Mouse (Mus musculus): ENCODE measurements around the gene Wnt3a. TPM values are rescaled to one million over a fixed set of nuclear protein-coding genes. Genes with fewer than 3 reads are reported as not detected.
"Not testable (repeated sequence)": the region's sequence is repeated elsewhere in the genome, so short reads cannot be mapped to it uniquely, and the experiment has no call there.

Wnt3a gene
- polyA plus RNA-seq, 1 experiment: not detected

DNA sequence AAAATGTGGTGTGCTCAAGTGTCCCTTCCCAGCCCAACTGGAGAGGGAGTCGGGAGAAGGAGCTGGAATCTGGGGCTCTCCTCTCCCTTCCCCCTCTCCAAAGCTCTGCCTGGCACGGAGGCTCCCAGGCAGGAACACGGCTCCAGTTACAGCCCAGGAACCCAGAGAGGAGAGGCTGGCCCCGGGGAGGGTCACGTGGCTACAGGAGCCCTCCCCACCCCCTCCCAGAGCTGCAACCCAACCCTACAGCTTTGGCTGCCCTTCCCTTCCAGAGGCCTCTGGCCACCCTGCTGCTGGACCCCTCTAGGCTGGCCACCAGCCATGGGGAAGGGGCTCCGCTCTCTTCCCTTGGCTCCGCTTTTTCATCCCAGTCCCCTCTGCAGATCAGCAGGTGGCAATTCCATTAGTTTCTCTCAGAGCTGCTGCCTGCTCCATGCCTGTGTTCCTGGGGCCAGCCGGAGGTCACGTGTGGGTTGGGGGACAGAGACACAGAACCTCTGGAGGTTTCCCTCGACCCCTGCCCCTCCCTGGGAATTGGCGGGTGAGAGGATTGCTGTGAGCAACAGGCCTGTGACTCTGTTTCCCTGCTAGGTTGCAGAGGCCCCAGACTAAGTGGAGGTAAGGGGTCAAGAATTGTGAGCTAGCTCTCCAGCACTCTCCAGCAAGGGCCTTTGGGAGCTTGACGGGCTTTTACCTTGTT is 18.7 kb upstream of the Wnt3a start:
- no peak for DNase-seq (ENCODE audit: low read depth, low spot score)
- 49% methylated on average over 12 of the region's 12 CpGs for WGBS

DNA sequence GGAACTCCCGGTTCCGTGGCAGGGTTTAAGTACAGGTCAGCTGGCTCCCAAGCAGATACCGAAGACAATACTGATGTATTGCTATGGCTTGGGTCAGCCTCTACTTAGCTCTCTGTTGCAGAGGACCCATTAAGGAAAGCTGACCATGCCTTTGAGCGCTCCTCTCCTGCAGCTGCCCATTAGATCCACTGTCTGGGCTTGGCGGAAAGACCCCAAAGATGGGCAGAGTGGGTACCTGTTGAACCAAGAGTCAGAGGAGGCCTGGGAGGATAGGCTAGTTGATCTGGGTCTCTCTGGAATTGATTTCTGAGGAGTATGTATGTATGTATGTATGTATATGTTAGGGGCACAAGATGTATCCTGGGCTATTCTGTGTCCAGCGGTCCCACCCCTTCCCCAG is 18.1 kb upstream of the Wnt3a start:
- WGBS: 62% methylated on average over 6 of the region's 6 CpGs

DNA sequence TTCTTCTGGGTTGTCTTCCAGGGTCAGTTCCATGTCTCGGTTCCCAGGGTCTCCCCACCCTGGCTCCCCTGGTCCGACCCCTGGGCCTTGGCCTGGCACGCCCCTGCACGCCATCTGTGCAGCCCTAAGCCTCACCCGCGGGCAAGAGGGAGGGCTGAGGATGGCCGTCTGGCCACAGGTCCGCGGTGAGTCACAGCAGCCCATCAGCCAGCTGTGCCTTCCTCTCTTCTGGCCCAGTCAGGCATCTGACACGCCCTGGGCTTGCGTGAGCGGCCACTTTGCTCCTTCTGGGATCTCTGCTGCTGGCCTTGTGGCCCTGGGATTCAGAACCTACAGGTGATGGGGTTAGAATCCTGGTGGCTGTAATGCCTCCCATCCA is 17.6 kb upstream of the Wnt3a start:
- DNase-seq (ENCODE audit: low read depth, low spot score): no peak
- WGBS: 14% methylated on average over 12 of the region's 12 CpGs

More for the DNA sequence above, 18.1 kb upstream of the Wnt3a start:
- no peak for DNase-seq (ENCODE audit: low read depth, low spot score)

DNA sequence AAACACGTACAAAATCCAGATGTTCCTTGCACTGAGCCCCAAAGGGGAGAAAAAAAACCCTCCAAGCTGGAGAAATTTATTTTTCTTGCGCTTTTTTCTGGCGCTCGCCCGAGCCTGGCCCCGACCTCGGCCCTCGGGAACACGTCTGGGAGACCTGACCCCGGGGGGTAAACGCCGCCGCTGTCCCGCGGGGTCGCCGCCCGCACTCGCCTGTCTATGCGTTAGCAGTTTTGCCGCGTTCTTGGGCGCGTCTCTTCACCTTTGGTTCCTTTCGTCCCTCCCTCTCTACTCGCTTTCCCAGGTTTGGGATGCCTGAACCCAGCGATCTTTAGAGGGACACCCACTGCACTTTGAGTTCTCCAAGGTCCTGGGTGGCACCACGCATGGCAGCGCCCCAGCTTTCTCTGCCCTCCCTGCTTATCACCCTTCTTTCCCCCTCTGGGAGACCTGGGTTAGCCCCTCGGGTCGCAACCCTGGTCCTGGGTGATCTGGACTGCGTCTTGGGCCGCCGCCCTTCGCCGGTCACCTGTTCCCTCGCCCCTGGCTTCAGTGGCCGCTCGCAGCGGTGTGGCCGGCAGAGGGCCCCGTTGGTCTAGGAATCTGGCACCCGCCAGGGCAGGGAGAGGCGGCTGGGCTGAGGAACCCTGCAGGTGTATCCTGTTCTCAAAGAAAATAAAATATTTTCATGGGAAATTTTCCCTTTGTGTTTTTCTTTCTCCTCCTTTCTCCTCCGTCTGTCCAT is 17.0 kb upstream of the Wnt3a start:
- no peak for DNase-seq (ENCODE audit: low read depth, low spot score)
- WGBS: 2% methylated on average over 45 of the region's 45 CpGs

DNA sequence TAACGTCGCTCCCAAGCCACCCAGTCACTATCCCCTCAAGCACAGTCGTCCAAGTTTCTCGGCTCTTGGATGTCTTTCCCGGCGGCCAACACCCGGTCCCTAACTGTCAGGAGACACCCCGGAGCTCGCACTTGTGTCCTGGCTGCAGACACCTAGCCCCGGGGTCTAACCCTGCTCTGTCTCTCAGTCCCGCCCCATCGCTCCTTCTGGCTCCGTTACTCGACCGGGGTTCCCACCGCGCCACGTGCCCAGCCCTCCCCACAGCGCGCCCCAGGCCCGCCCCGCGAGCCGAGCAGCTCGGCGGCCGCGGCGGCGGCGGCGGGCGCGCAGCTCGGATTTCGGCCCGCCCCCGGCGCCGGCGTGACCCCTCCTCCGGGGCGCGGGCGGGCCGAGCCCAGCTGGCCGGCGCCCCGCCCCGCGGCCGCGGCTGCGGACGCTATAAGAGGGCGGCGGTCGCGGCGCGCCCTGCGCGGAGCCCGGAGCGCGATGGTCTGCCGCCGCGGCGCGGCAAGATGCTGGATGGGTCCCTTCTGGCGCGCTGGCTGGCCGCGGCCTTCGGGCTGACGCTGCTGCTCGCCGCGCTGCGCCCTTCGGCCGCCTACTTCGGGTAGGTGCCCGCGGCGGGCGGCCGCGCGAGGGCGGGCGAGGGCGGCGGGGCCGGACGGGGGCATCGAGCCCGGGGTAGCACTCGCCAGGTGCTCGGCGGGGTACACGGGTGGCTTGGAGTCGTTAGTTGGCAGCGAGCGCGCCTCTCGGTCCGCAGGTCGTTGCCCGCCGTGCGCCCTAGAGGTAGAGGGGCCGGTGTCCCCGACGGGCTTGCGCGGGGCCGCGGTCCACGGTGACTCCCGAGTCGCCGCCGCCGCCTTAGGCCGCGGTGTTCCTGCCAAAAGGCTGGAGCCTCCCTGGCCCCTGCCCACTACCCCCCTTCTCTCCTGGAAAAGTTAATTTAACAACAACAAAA is 16.2 kb upstream of the Wnt3a start, which contains the start of gene Wnt9a:
Gene Wnt9a (plus strand): TSS at position 468 of the 961 bp plus-strand sequence.
- 1% methylated on average over 128 of the region's 128 CpGs for WGBS
- DNase-seq (ENCODE audit: low read depth, low spot score): no peak

DNA sequence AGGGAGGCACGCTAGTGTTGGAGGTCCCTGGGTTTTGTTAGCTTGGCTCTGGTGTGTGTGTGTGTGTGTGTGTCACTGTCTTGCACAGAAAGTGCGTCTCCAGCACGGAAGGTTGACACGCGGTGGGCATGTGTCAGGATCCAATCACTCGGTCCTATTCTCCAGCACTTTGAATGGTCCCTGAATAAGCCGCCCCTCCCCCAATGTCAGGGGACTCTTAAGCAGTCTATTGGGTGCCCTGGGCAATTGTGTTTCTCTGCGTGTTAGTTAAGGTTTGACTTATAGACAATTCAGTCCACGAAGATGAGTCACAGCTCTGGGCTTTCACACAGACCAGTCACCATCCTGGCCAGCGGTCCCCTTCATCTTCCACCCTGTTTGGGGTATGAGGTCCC is 15.3 kb upstream of the Wnt3a start:
- 7% methylated on average over 10 of the region's 10 CpGs for WGBS
- DNase-seq (ENCODE audit: low read depth, low spot score): no peak

DNA sequence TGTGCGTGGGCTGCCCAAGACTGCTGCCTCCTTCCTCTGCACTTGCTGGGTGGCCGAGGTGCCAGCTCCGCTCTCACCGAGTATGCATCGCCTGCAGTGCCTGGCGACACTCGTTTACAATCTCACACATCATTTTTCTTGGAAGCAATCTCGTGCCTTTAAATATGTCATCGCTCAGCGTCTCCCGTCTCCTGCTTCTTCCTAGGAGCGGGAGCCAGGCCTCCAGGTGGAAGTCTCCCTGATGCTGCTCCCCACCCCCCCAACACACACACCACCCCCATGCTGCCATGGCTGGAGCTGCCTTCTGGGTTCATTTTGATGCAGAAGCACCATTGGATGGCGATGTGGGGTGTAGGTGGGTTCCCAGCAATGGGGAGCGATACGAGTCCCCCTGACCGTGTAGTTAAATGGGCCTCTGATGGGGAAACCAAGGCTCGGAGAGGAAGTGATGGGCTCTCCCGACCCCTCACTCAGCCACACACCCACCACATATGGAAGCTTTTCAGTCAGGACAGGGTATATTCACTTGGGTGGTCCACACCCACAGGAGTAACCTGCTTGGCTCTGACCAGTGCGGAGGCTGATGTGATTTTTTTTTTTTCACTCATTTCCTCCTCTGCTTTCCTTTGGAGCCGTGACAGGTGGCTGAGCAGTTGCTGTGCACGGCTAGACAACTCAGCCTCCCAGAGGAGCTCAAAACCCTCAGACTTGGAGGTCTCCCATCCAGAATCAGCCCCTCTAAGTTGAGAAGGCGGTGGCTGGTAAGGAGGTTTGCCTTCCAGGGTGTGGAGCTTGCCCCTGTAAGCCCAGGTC is 14.7 kb upstream of the Wnt3a start:
- DNase-seq (ENCODE audit: low read depth, low spot score): no peak
- 46% methylated on average over 22 of the region's 22 CpGs for WGBS

DNA sequence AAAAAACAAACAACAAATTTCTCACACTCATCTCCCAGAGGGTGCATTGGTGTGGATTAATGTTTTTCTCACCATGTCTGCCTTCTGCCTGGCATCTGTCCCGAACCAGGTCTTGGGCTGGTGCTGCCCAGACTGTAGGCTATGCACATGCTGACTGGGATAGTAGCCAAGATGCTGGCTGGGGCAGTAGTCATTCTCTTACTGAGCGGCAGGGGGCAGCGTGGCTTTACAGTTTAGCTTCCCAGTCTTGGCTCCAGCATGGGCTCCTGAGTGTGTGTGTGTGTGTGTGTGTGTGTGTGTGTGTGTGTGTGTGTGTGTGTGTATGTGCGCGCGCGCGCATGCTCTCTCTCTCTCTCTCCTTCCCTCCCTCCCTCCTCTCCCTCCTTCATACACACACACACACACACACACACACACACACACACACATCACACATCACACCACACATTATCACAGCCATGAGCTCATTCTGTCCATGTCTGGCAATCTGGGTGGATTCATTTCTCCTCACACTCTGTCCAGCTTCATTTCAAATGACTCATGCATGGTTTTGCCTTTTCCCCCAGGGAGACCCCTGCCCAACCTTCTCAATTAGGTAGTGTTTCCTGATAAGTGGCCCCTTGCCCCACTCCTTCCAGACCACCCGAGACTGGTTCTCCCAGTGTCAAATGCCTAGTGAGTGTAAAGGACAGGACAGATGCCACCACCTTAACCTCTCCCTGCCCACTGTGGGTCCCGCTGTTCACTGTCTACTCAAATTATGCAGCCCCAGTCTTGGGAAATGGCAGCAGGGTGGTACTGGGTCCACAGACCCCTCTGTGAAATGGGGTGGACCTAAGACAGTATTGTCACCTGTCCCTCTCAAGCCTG is 12.4 kb upstream of the Wnt3a start:
- 23% methylated on average over 10 of the region's 10 CpGs for WGBS
- no peak for DNase-seq (ENCODE audit: low read depth, low spot score)

DNA sequence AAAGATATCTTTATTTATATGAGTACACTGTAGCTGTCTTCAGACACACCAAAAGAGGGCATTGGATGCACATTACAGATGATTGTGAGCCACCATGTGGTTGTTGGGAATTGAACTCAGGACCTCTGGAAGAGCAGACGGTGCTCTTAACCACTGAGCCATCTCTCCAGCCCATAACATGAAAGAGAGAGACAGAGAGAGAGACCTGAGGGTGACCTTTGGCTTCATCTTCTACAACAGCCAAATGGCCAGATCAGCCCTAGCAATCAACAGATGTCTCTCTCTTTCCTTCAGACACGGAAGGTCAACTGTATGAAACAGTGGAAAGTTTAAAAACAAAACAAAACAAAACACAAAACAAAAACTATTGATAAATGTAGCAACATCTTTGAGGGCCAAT is 10.5 kb upstream of the Wnt3a start:
- DNase-seq (ENCODE audit: low read depth, low spot score): not testable (repeated sequence)
- WGBS: 60% methylated on average over 2 of the region's 2 CpGs

DNA sequence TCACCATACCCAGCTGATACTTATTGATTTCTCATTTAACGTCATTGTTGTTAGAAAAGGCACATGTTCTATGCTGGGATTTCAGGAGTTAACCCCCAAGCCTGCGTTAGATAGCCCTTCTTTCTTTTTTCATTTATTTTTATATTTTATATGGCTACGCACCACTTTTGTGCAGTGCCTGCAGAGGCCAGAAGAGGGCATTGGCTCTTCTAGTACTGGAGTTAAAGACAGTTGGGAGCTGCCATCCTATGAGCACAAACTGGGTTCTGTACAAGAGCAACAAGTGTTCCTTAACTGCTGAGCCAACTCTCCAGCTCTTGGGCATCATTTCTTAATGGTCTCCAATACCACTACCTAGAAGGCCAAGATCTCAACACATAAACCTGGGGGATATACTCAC is 9.6 kb upstream of the Wnt3a start:
- WGBS: 6% methylated on average over 3 of the region's 3 CpGs
- no peak for DNase-seq (ENCODE audit: low read depth, low spot score)

DNA sequence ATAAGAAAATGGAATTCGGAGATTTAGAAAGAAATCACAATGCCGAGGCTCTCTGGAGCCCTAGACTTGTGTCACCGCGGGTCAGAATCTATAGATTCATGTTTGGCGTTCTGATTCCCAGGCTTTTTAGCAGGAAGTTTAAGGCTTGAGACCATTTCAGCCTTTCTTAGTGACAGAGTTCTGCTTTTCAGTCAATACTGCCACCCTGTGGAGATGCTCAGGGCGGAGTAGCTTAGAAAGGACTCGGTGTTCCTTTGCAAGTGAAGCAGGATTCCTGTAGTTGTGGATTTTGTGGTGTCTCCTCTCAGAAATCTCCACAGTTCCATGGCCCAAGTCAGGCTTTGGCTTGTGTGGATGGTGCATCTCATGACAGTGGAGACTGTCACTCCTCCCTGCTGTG is 7.4 kb upstream of the Wnt3a start:
- no peak for DNase-seq (ENCODE audit: low read depth, low spot score)

DNA sequence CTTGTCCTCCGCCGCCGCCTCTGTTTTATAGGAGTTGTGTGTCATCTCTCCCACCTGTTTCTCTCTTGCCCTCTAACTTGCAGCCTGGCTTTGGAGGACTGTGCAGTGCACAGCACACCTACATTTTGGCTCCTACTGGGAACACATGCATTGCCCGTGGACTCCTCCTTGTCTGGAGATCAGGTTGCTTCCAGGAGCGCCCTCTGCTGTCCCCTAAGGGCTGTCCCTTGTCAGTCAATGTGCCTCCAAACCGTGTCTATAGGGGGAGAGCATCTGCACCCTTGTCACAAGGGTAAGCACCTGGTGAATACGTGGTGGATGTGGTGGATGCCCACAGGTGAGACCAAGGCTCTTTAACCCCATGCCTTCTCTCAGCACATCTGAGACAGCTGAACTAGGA is 3.1 kb upstream of the Wnt3a start:
- no peak for DNase-seq (ENCODE audit: low read depth, low spot score)
- 19% methylated on average over 7 of the region's 7 CpGs for WGBS

More for the DNA sequence above, 7.4 kb upstream of the Wnt3a start:
- WGBS: 19% methylated on average over 7 of the region's 7 CpGs

DNA sequence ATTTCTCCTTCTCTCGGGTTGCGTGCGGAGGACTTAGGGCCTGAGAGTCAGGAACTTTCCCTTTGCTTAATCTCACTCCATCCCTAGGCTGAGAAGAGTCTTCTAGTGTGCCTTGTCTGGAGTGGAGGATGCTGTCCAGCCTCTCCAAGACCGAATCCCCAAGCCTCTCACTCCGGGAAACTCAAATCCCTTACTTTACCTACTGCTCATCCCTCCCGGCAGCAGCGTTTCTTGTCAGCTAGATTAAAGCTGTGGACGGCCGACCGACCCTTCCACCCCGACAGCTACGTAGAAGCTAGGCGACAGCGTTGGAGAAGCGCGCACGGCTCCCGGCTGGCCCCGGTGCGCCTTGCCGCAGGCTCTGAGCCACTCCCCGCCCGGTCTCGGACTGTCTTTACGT is 846 bp downstream of the Wnt3a start:
- WGBS: 2% methylated on average over 25 of the region's 25 CpGs
- no peak for DNase-seq (ENCODE audit: low read depth, low spot score)

DNA sequence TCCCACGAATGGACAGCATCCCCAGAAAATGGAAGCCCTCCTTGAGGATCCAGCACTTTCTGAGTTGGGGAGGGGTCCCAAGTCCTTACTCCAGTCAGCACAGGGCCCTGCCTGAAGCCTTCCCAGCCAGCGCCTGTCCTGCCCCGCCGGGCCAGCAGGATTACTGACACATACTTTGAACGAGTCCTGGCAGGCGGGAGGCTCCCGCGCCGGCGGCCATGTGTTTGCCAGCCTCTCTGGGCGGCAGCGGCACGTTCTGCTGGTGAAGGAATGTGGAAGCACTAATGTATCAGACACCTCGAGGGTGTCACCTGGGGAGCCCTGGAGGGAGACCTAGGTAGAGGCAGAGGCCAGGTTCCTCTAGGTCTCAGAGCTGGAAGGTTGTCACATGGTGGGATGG is 6.4 kb downstream of the Wnt3a start:
- WGBS: 28% methylated on average over 14 of the region's 14 CpGs
- DNase-seq (ENCODE audit: low read depth, low spot score): no peak

DNA sequence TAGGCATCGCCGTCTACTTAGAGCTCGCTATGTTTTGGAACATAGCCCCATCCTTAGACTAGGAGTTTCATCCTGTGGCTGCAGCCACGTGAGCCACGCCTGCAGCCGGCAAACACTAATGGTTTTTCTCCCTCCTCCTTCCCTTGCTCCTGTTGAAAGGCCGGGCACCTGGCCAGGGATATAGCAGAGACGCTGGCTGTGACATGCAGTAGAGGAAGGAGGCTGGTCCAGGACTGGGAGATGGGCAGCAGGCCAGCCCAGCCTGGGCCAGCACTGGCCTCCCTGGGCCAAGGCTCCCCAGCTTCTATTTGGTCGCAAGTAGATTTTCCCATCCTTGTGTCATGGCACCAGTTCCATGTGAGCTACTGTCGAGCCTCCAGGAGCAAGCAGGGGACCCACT is 7.6 kb downstream of the Wnt3a start:
- no peak for DNase-seq (ENCODE audit: low read depth, low spot score)
- 21% methylated on average over 10 of the region's 10 CpGs for WGBS

DNA sequence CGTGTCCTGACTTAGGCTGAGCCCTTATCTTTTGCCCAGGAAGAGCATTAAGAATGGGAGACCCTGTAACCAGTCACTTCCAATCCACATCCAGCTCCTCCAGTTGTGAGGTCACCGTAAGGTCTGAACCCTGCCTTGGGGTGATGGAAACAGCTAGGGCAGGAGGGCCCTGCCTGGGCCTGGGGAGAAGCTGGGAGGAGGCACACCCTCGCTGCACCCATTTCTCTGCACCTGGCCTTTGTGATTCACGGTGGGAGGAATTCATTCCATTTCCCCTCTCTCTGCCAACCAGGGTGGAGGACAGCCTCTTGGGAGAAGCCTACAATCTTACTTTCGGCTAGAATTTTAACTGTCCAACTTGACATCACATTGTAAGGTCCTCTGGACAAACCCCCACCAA is 8.4 kb downstream of the Wnt3a start:
- WGBS: 58% methylated on average over 5 of the region's 5 CpGs
- no peak for DNase-seq (ENCODE audit: low read depth, low spot score)

DNA sequence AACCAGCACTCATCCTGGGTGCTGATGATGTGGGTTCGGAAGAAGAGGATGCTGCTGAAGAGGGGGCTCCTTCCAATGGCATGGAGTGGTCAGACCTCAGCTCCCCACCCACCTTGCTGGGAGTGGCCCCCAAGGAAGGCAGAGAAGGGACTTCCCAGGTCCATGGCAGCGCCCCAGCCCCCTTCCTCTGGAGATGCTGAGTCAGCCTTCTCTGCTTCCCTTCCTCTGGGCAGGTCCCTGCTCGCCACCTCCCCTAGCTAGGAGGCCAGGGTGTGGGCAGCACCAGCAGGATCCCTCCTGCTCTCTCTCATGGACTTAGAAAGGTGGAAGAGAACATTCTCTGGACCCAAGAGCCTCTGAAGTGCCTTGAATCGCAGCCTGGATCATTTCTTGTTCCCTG is 12.5 kb downstream of the Wnt3a start:
- DNase-seq (ENCODE audit: low read depth, low spot score): no peak
- WGBS: 58% methylated on average over 4 of the region's 4 CpGs

DNA sequence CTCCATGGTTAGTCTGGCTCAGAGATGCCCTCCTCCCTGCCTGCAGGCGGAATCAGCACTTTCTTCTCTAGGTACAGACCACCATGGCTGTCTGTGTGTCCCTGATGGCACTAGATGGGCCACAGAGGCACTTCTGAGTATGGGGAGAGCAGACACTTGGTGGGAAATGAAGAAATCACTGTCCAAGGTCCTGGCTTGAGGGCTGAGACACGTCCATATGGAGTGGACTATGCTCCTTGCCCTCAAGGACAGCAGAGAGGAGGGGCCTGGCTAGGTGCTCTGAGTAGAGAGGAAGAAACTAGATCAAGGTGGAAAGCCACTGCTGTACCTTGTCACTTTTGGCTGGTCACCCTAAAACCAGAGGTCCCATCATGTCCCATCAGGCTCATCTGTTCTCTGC is 13.7 kb downstream of the Wnt3a start:
- 16% methylated on average over 2 of the region's 2 CpGs for WGBS
- DNase-seq (ENCODE audit: low read depth, low spot score): no peak

DNA sequence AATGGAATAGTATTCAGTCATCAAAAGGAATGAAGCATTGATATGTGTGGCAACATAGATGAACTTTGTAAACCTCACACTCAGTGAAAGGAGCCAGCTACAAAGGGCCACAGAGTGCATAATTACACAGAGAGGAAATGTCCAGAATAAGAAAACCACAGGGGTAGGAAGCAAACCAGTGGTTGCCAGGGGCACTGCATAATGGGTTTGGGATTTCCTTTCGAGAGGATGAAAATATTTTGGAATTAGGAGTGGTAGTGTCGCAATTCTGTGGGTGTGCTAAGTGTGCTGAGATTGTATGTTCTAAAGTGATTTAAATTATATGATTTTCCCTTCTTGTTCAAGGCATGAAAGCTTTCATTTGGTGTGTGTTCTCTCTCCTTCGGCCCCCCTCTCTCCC is 16.4 kb downstream of the Wnt3a start:
- 75% methylated on average over 3 of the region's 3 CpGs for WGBS
- no peak for DNase-seq (ENCODE audit: low read depth, low spot score)

Data from large intestine, adult 2 months (tissue).